Mouse (Mus musculus): Measurements from ENCODE around the gene Gm6408.
A peak's percentile ranks its signal among the peaks of the same experiment; 100 is the strongest.
"Not testable (repeated sequence)": the region's sequence is repeated elsewhere in the genome, so short reads cannot be mapped to it uniquely, and the experiment has no call there.

Gm6408 gene

GRCm38 (mm10) chr5:146481665-146482064, at the start of gene Gm6408:
Gene Gm6408, plus strand, starts transcription at chr5:146481965.
- DNase-seq (ENCODE audit: low spot score) = not testable (repeated sequence)

DNA sequence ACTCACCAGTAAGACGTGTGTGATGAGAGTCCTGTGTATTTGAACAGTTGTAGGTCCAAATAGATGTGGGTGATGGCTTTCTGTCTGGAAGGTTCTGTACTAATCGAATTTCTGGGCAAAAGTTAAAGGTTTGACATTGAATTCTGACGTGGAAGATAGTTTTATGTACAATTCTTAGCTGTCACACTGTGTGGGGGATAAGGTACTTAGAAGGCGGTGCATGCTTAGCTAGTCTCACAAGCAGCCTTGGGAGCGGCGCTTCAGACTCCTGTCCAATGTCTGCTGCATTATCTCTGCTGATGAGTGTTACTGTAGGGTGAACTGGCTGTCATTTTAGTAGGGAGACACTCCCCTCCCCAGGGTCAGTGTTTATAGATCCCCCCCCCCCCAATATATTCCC, 49.3 kb upstream of the Gm6408 start:
- DNase-seq (ENCODE audit: low spot score) = no peak

- no peak for DNase-seq (ENCODE audit: low spot score)
These were observed 46.4 kb upstream of the Gm6408 start for GRCm38 (mm10) chr5:146435316-146435715.

DNA sequence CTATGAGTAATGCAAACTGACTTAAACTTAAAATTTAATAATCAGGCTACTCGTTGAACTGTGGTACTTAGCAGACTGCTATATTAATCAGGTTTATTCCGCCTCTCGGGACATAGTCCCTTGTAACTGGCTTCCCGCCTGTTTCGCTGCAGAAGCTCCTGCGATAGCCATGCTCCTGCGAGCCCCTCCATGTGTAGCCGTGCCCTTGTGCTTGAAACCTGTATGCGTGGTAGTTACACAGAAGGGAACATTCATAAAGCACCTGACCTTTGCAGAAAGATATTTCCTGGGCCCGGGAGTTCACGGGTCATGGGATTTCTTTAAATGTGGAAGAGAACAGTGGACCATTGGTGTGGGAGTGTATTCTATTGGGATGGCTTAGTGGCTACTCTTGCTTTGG, 45.0 kb upstream of the Gm6408 start:
- no peak for DNase-seq (ENCODE audit: low spot score)

DNA sequence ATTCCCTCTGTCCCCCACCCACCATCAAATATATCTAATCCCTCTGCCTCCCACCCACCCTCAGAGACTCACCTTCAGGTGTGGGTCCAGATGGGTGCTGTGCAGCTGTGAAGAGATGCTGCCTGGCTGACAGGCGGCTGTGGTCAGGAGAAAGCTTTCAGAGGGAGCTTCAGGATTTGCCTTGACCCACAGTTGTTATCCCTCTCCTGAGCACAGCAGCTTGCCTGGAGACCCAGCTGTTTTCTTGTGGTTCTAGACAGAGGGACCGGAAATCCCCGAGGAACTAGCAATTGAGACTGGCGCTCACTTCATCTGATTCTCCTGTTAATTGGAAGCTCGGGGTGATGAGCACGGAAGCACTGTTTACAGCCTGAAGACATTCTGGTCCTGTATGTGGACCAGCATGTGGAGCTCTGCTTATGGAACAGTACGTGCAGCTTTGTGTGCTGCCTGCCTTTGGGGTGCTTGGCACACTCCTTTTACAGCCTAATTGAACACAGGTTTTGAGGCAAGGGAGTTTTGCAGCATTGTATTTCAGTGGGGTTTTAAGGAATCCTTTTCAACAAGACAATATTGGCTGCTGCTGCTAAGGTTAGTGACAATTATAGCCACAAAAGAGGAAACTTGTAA, 42.5 kb upstream of the Gm6408 start:
- DNase-seq (ENCODE audit: low spot score) = no peak

DNA sequence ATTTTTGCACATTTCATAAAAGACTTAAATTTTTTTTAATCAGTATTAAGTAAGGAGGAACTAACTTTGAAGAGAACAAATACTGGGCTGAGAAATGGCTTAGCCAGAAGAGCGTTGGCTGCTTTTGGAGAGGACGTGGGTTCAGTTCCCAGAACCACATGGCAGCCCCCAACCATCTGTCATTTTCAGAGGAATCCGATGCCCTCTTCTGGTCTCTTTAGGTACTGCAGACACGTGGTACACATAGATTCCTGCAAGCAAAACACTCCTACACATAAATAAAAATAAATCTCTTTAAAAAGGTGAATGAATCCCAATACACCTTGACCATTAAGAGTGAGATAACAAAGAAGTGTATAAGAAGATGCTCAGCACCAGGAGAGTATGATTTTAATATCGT, 41.5 kb upstream of the Gm6408 start:
- DNase-seq (ENCODE audit: low spot score) = no peak

GRCm38 (mm10) chr5:146442767-146443166, 39.0 kb upstream of the Gm6408 start:
- no peak for DNase-seq (ENCODE audit: low spot score)

GRCm38 (mm10) chr5:146446633-146447032, 35.1 kb upstream of the Gm6408 start:
- no peak for DNase-seq (ENCODE audit: low spot score)

DNA sequence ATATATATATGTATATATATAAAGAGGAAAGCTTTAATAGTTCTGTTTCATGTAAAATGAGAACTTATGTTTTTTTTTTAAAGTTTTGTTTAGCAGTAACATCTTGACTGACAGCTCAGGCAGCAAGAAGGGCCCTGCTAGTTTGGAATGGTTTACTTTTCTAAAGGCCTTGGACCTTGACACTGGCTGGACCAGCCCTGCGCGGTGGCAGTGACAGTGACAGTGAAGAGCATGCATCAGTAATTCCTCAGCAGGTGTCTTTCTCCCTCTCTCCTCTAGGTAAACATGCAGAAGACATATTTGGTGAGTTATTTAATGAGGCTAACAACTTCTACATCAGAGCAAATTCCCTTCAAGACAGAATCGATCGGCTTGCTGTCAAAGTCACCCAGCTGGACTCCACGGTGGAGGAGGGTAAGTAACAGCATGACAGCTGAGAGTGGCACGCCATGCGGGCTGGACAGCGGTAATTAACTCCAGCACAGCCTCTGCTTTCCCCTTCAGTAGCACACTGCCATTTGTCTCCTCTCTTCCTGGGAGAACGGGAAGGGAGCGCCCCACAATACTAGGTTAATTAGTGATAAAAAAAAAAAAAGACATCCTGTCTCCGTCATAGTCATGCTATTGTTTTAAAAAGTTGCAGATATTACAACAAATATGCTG, 30.0 kb upstream of the Gm6408 start:
- DNase-seq (ENCODE audit: low spot score) = no peak

GRCm38 (mm10) chr5:146453556-146453955, 28.2 kb upstream of the Gm6408 start:
- DNase-seq (ENCODE audit: low spot score) = no peak

DNA sequence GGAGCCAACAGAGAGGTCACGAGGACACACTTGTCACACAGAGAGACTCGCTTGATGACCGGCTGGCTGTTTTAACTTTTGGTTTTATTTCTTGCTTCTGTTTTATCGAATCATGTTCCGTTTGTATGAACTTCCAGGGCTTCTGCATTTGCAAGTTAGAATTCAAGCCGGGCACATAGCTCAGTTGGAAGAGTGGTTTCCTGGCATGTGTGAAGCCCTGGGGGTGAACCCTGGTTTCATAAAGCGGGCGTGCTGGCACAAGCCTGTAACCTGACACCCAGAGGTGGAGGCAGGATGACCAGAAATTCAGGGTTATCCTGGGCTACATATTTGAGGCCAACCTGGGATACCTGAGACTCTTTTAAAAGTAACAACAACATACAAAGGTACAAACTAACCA, 20.2 kb upstream of the Gm6408 start:
- DNase-seq (ENCODE audit: low spot score) = no peak

DNA sequence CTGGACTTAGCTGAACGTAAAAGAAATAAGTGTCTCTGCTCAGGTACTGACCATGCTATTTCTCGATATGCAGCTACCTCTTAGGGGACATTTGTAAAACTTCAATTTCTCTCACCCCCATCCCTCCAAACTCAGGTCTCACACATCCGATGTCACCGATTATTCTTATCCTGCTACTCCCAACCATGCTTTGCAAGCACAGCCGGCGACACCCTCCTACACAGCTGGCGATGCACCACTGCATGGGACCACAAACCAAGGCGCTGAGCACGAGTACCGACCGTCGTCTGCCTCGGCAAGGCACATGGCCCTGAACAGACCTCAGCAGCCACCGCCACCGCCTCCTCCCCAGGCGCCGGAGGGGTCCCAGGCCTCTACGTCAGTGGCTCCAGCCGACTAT, 15.1 kb upstream of the Gm6408 start:
- DNase-seq (ENCODE audit: low spot score) = no peak

- no peak for DNase-seq (ENCODE audit: low spot score)
These were observed 13.5 kb upstream of the Gm6408 start for GRCm38 (mm10) chr5:146468311-146468710.

DNA sequence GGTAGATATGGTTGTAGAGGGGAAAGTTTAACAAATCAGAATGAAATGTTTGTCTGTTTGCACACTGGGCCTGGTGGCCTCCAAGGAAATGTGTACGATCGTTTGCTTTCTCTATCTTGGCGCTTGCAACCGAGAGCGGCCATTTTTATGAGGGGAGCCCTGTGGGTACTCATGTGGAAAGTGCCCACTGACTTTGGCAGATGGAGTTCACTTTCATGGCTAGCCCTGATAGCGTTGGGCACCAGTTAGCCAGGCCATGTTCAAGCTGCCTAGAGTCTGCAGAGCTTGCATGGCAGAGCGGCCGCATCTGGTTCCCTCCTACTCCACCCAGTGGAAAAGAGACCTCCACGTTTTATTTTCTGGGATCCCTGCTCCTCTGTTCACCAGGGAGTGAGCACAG, 10.9 kb upstream of the Gm6408 start:
- DNase-seq (ENCODE audit: low spot score) = no peak

GRCm38 (mm10) chr5:146471311-146471710, 10.5 kb upstream of the Gm6408 start:
- peak; percentile 7 for DNase-seq (ENCODE audit: low spot score)

DNA sequence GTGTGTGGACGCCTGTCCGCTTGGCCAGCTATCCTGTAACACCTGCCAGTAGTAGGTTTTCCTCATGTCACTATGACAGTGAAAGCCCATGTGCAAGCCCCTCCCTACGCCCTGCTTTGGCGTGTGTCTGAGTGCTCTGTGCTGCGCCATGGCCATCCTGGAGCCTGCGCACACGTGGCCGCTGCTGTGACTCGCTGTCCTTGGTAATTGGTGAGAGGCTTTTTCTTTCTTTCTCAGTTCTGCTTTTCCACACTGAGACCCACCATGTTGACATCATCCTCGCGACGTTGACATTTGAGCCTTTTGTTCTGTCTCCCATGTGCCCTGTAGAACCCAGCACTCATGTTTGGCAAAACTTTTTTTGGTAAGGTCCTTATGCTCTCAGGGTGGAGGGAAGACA, 9.9 kb upstream of the Gm6408 start:
- no peak for DNase-seq (ENCODE audit: low spot score)

- not testable (repeated sequence) for DNase-seq (ENCODE audit: low spot score)
These were observed 2.2 kb upstream of the Gm6408 start for GRCm38 (mm10) chr5:146479564-146479963.

DNA sequence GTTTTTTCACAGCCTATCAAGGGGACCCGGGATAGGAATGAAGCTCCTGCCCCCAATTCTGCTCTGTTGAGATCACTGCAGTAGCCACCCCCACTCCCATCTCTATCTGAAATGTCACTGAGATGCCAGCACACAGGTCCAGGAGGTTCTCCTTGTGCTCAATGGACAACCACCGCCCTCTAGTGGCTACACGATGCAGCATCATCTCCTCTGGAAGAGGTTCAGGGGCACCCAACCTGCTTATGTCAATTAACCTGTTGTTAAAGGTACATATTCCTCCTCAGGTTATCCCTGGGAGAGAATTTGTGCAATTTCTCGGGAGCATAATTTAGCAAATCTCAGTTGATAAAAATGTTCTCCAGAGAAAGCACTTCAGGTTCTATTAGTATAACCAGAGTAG, 7.2 kb downstream of the Gm6408 start:
- not testable (repeated sequence) for DNase-seq (ENCODE audit: low spot score)

DNA sequence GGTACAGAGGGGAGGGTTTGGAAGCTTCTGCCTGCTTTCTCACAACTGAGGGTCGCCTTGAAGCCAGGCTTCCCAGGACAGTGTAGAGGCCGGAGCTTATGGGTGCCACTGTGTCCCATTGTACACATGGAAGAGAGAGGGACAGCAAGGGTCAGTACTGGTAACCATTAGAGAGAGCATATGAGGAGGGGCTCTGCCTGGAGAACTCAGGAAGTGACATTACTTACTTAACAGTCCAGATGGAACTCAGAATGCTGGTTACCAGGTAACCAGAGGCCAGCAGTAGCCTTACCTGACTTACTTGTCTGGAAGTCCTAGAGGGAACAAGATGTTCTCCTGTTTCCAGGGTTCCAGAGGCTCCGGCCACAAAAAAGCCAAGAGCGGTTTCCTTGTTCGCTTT, 9.3 kb downstream of the Gm6408 start, which contains the start of gene Gm6370:
Gene Gm6370 (plus strand): TSS at position 301 of the 400 bp plus-strand sequence.
- not testable (repeated sequence) for DNase-seq (ENCODE audit: low spot score)

DNA sequence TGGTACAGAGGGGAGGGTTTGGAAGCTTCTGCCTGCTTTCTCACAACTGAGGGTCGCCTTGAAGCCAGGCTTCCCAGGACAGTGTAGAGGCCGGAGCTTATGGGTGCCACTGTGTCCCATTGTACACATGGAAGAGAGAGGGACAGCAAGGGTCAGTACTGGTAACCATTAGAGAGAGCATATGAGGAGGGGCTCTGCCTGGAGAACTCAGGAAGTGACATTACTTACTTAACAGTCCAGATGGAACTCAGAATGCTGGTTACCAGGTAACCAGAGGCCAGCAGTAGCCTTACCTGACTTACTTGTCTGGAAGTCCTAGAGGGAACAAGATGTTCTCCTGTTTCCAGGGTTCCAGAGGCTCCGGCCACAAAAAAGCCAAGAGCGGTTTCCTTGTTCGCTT, 20.3 kb downstream of the Gm6408 start, which contains the start of gene 4930449I24Rik:
Gene 4930449I24Rik (plus strand): TSS at position 301 of the 400 bp plus-strand sequence.
- not testable (repeated sequence) for DNase-seq (ENCODE audit: low spot score)

- DNase-seq (ENCODE audit: low spot score) = not testable (repeated sequence)
These were observed 32.1 kb downstream of the Gm6408 start, which contains the start of gene Gm3402 for GRCm38 (mm10) chr5:146513823-146514222. Gene Gm3402, plus strand, starts transcription at chr5:146514123.

DNA sequence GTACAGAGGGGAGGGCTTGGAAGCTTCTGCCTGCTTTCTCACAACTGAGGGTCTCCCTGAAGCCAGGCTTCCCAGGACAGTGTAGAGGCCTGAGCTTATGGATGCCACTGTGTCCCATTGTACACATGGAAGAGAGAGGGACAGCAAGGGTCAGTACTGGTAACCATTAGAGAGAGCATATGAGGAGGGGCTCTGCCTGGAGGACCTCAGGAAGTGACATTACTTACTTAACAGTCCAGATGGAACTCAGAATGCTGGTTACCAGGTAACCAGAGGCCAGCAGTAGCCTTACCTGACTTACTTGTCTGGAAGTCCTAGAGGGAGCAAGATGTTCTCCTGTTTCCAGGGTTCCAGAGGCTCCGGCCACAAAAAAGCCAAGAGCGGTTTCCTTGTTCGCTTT, 43.7 kb downstream of the Gm6408 start, which contains the start of gene Gm3404:
Gene Gm3404 (plus strand): TSS at position 301 of the 400 bp plus-strand sequence.
- not testable (repeated sequence) for DNase-seq (ENCODE audit: low spot score)
